Mouse (Mus musculus) limb, embryonic 11.5 days (tissue): Measurements from ENCODE around the gene Arhgap17. TPM values are rescaled to one million over a fixed set of nuclear protein-coding genes. Genes with fewer than 3 reads are reported as not detected.

Source experiments
- ATAC-seq: fragments of 200-750 bp; cut with Nextera tagmentation; 2 replicates; pipeline ENCODE4 v1.8.0; 2017; ENCODE audit warnings: low read depth; ENCODE audit not compliant: insufficient number of reproducible peaks, low FRiP score, low TSS enrichment
- DNase-seq: peaks from one replicate; pipeline ENCODE4 v3.0.0-alpha.2; 2015; ENCODE audit warnings: low spot score
- H3K27ac ChIP-seq: fragments of 300-500 bp; sonication (generic); replicated peaks from 2 replicates; pipeline ENCODE4 v1.5.1; 2014; ENCODE audit warnings: low read depth, mild to moderate bottlenecking, low read length
- H3K27me3 ChIP-seq: fragments of 300-500 bp; sonication (generic); 2 replicates; pipeline ENCODE4 v1.6.1; 2014; ENCODE audit warnings: mild to moderate bottlenecking, low read length, mixed read lengths; ENCODE audit not compliant: control insufficient read depth, insufficient read depth
- H3K36me3 ChIP-seq: fragments of 300-500 bp; sonication (generic); 2 replicates; pipeline ENCODE4 v1.6.1; 2014; ENCODE audit warnings: mild to moderate bottlenecking, low read length, moderate library complexity, mixed read lengths; ENCODE audit not compliant: control insufficient read depth, insufficient read depth
- H3K4me1 ChIP-seq: fragments of 300-500 bp; sonication (generic); 2 replicates; pipeline ENCODE4 v1.6.1; 2014; ENCODE audit warnings: low read length, mixed read lengths; ENCODE audit not compliant: control insufficient read depth, insufficient read depth
- H3K4me2 ChIP-seq: fragments of 300-500 bp; sonication (generic); 2 replicates; pipeline ENCODE4 v1.6.1; 2014; ENCODE audit warnings: low read depth, mild to moderate bottlenecking, moderate library complexity; ENCODE audit not compliant: severe bottlenecking
- H3K4me3 ChIP-seq: fragments of 300-500 bp; sonication (generic); 2 replicates; pipeline ENCODE4 v1.5.1; 2014; ENCODE audit warnings: low read depth, low read length
- H3K9ac ChIP-seq: fragments of 300-500 bp; sonication (generic); 2 replicates; pipeline ENCODE4 v1.6.1; 2014; ENCODE audit warnings: mild to moderate bottlenecking, low read length
- H3K9me3 ChIP-seq: fragments of 300-500 bp; sonication (generic); 2 replicates; pipeline ENCODE4 v1.6.1; 2016; ENCODE audit warnings: low read length; ENCODE audit not compliant: control insufficient read depth
- WGBS: fragments of 180-500 bp; shearing (Covaris S2); extraction: QIAGEN DNeasy Blood & Tissue Kit; methylation state at CpG from one replicate; pipeline ENCODE4 v1.1.7; 2014; 5-methylcytosine and 5-hydroxymethylcytosine counted together
- polyA plus RNA-seq: library from polyadenylated mRNA; unstranded; fragments of >200 nt; fragmentation: Nextera tagmentation; extraction: Ambion mirVana; gene quantifications from 2 replicates; pipeline ENCODE4 v1.2.1, GENCODE M21; 2014

The Arhgap17 gene
- polyA plus RNA-seq, 1 experiment from 2014 or later, result 32.6 TPM

DNA sequence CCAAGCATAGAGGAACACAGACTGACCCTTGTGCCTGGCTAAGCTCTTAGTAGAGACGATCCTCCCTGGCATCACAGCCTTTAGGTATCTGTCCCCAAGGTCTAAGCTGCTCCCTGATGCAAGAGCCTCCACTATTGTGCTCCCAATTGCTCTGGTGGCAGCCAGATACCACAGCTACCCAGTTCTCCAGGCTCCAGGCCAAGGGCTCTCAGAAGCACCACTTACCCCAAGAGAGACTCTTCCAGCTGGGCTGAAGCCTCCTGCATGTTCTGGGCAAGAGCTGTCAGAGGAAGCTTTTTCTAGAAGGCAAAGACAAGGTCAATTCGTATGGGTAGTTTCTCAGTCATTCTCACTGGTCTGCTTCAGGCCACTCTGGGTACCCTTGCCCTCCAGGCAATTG is 46.3 kb downstream of the Arhgap17 start:
- DNase-seq (no peak), ATAC-seq (no peak)
- H3K27ac ChIP-seq, result no peak overlapping the region
- no peaks in the 10 kb centered on the region for H3K4me1 ChIP-seq
- peaks cover 8% of the 10 kb centered on the region for H3K36me3 ChIP-seq
- H3K9me3 ChIP-seq, result no peaks in the 10 kb centered on the region
- H3K4me2 ChIP-seq, result no peak overlapping the region
- H3K9ac ChIP-seq, result no peak overlapping the region
- H3K27me3 ChIP-seq, result no peaks in the 10 kb centered on the region
- H3K4me3 ChIP-seq, result no peak overlapping the region
- WGBS, result 86% methylated on average over 2 of the region's 2 CpGs

GRCm38 (mm10) chr7:123322452-123323121 is 47.1 kb downstream of the Arhgap17 start:
- H3K4me3 ChIP-seq, result no peak overlapping the region
- no peak overlapping the region for H3K4me2 ChIP-seq
- H3K4me1 ChIP-seq, result no peaks in the 10 kb centered on the region
- H3K36me3 ChIP-seq, result peaks cover 8% of the 10 kb centered on the region
- no peaks in the 10 kb centered on the region for H3K9me3 ChIP-seq
- WGBS, result 88% methylated on average over 13 of the region's 13 CpGs
- no peak overlapping the region for H3K27ac ChIP-seq
- no peak for ATAC-seq
- no peak overlapping the region for H3K9ac ChIP-seq
- no peaks in the 10 kb centered on the region for H3K27me3 ChIP-seq
- DNase-seq, result no peak

- Histone ChIP-seq H3K9ac (no peak overlapping the region), H3K27me3 (no peaks in the 10 kb centered on the region), H3K36me3 (peaks cover 5% of the 10 kb centered on the region), H3K4me2 (no peak overlapping the region), H3K27ac (no peak overlapping the region), H3K4me1 (no peaks in the 10 kb centered on the region), H3K9me3 (no peaks in the 10 kb centered on the region), H3K4me3 (no peak overlapping the region)
- ATAC-seq (no peak), DNase-seq (no peak)
- WGBS, result 83% methylated on average over 3 of the region's 3 CpGs
Observed at GRCm38 (mm10) chr7:123312738-123313137, 57.0 kb downstream of the Arhgap17 start.

DNA sequence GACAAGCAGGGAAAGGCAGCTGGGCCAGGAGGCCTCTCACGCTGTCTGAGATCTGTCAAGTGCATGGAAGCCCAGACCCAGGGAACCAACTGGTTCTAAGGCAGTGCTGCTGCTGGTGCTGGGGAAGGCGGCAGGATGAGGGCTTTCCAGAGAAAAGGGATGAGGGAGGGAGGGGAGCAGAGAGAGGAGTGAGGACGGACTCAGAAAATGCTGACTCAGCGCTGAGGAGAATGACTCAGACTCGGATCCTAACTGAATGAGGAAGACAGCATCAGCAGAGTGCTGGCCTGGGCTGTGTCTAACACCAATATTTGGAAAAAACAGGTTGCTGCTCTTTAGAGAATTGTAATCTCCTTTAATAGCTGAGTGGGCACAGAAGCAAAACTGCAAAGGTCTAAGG is 57.9 kb downstream of the Arhgap17 start:
- peaks cover 6% of the 10 kb centered on the region for H3K36me3 ChIP-seq
- no peaks in the 10 kb centered on the region for H3K27me3 ChIP-seq
- DNase-seq (no peak), ATAC-seq (no peak)
- no peak overlapping the region for H3K4me2 ChIP-seq
- H3K9me3 ChIP-seq, result no peaks in the 10 kb centered on the region
- H3K4me1 ChIP-seq, result no peaks in the 10 kb centered on the region
- H3K9ac ChIP-seq, result no peak overlapping the region
- no peak overlapping the region for H3K27ac ChIP-seq
- 77% methylated on average over 5 of the region's 5 CpGs for WGBS
- H3K4me3 ChIP-seq, result no peak overlapping the region

DNA sequence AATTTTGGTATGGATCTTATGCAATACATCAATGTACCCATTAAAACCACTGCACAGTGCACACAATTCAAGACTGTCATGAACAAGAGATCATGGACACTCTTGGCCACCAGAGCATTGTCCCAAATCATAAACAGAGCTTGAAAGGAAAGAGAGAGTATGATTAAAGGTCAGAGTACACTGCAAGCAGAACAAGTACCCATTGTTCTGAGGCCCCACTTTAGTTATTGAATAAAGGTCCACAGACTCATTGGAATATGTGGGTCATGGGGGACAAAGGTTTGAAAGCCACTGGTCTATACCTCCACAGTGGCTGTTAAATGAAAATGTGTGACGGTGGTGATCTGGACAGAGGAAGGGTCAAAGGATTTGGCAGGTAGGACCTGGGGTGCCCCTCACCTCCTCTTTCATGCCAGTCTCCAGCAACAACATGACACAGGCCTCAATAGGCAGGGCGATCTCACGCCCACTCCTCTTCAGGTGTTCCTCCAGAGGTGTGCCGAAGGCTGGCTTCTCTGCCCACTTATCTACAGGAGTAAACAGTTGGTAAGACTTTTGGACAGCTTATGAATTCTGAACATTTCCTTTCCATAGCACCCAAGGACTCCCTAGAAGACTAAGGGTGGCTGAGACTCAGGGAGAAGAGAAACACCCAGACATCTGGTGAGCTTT is 61.7 kb downstream of the Arhgap17 start:
- DNase-seq (no peak), ATAC-seq (no peak)
- Histone ChIP-seq H3K4me2 (no peak overlapping the region), H3K27me3 (no peaks in the 10 kb centered on the region), H3K9me3 (no peaks in the 10 kb centered on the region), H3K36me3 (peaks cover 8% of the 10 kb centered on the region), H3K4me3 (no peak overlapping the region), H3K27ac (no peak overlapping the region), H3K9ac (no peak overlapping the region), H3K4me1 (no peaks in the 10 kb centered on the region)
- 95% methylated on average over 4 of the region's 4 CpGs for WGBS

DNA sequence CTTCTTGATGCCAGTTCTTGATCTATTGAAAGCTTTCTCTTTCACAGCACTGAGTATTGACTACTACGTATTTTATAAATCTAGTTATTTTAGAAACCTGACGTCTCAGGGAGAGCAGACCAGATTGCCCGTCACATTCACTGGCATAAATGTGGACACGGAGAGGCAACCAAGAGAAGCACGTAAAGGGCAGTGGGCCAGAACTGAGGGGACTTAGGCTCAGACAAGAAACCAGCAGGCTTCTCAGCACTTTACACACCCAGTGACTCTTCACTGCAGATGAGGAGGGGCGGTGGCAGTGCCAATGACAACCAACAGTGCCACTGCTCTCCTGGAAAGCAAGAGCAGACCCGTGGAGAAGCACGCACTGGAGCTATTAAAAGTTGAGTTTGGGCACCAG is 62.5 kb downstream of the Arhgap17 start:
- Histone ChIP-seq H3K27me3 (no peaks in the 10 kb centered on the region), H3K9me3 (no peaks in the 10 kb centered on the region), H3K4me2 (no peak overlapping the region), H3K36me3 (peaks cover 8% of the 10 kb centered on the region), H3K27ac (no peak overlapping the region), H3K4me1 (no peaks in the 10 kb centered on the region), H3K4me3 (no peak overlapping the region), H3K9ac (no peak overlapping the region)
- no peak for ATAC-seq
- 95% methylated on average over 8 of the region's 8 CpGs for WGBS
- DNase-seq, result no peak

DNA sequence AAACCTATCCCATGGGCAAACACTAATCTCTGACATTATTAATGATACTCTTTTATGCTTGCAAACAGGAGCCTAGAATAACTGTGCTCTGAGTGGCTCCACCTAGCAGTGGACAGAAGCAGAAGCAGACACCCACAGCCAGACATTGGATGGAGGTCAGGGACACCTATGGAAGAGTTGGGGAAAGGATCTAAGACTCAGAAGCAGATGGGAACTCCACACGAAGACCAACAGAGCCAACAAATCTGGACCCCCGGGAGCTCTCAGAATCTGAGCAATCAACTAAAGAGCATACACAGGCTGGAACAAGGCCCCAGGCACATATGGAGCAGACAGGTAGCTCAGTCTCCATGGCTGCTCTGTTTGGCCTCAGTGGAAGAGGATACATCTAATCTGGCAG is 64.3 kb downstream of the Arhgap17 start:
- peaks cover 5% of the 10 kb centered on the region for H3K36me3 ChIP-seq
- H3K27ac ChIP-seq, result no peak overlapping the region
- no peak overlapping the region for H3K4me3 ChIP-seq
- no peaks in the 10 kb centered on the region for H3K9me3 ChIP-seq
- no peak overlapping the region for H3K4me2 ChIP-seq
- 93% methylated on average over 2 of the region's 2 CpGs for WGBS
- DNase-seq (no peak), ATAC-seq (no peak)
- no peak overlapping the region for H3K9ac ChIP-seq
- H3K27me3 ChIP-seq, result no peaks in the 10 kb centered on the region
- no peaks in the 10 kb centered on the region for H3K4me1 ChIP-seq

- Histone ChIP-seq H3K4me3 (no peak overlapping the region), H3K27me3 (no peaks in the 10 kb centered on the region), H3K9ac (no peak overlapping the region), H3K27ac (no peak overlapping the region), H3K4me2 (no peak overlapping the region), H3K4me1 (no peaks in the 10 kb centered on the region), H3K9me3 (no peaks in the 10 kb centered on the region), H3K36me3 (peaks cover 2% of the 10 kb centered on the region)
- DNase-seq (no peak), ATAC-seq (no peak)
- WGBS, result 89% methylated on average over 3 of the region's 3 CpGs
Observed at GRCm38 (mm10) chr7:123300258-123300657, 69.5 kb downstream of the Arhgap17 start.
